12 mouse cellular contexts compared by ENCODE assay signal in the genomic region with DNA sequence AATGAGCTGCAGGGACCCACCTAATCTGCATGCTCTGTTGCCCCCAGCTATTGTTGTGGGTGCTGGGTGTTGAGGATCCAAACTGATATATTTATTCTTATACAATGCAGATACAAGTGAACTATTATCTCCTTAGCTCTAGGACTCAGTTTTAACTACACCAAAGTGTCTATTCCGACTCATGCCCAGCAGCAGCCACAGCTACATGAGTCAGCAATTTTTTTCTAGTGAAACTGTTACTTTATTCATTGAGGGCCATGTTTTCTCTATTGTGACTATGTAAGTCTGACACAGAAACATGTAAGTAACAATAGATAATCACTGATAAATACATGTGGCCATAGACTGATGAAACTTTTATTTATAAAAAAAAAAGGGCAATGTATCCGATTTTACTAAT.
"Had no signal": no experiment of that assay in that cellular context is flagged by ENCODE, and none has a peak within 500 bp of the region (broad histone marks: within the 10 kb centered on the region; RNA-seq: fewer than 3 reads in every experiment).

No protein-coding gene starts in this region.

- H3K4me3 ChIP-seq: limb, embryonic 12.5 days; liver, embryonic 13.5 days; lung, embryonic 15.5 days; midbrain, embryonic 12.5 days; stomach, embryonic 15.5 days had no signal

- ATAC-seq: liver, postnatal 0 days had no signal

- H3K9ac ChIP-seq: limb, embryonic 12.5 days; liver, embryonic 13.5 days; liver, postnatal 0 days; lung, embryonic 15.5 days; midbrain, embryonic 12.5 days; stomach, embryonic 15.5 days had no signal

- H3K4me2 ChIP-seq: limb, embryonic 12.5 days; liver, embryonic 13.5 days; lung, embryonic 15.5 days; midbrain, embryonic 12.5 days; stomach, embryonic 15.5 days had no signal

- H3K4me1 ChIP-seq: lung, embryonic 15.5 days had no signal

- H3K27me3 ChIP-seq: limb, embryonic 12.5 days; liver, embryonic 13.5 days; lung, embryonic 15.5 days; stomach, embryonic 15.5 days had no signal

- H3K9me3 ChIP-seq: limb, embryonic 12.5 days; liver, embryonic 13.5 days; lung, embryonic 15.5 days; midbrain, embryonic 12.5 days; stomach, embryonic 15.5 days had no signal

- DNase-seq: kidney, adult 18-20 months; kidney, postnatal 10 days; kidney, postnatal 4 days; liver; liver, embryonic 13.5 days; liver, postnatal 0 days; right cerebral cortex, postnatal 14 days; thymus, postnatal 4 days had no signal

- H3K27ac ChIP-seq: limb, embryonic 12.5 days; liver, embryonic 13.5 days; lung, embryonic 15.5 days; midbrain, embryonic 12.5 days; stomach, embryonic 15.5 days had no signal

- H3K36me3 ChIP-seq: limb, embryonic 12.5 days; liver, embryonic 13.5 days; lung, embryonic 15.5 days; midbrain, embryonic 12.5 days; stomach, embryonic 15.5 days had no signal
